Mouse (Mus musculus) skeletal muscle tissue, adult 2 months (tissue): ENCODE measurements around the gene Ipmk.

Experiments
- DNase-seq: peaks from one replicate; pipeline ENCODE4 v3.0.0-alpha.2; 2012; ENCODE audit warnings: low read depth, low spot score

Gene Ipmk

GRCm38 (mm10) chr10:71340195-71340594 lies 7.4 kb upstream of the Ipmk start:
- no peak for DNase-seq

GRCm38 (mm10) chr10:71341290-71341689 lies 6.3 kb upstream of the Ipmk start:
- no peak for DNase-seq

- no peak for DNase-seq
Observed at GRCm38 (mm10) chr10:71342030-71342805, 5.3 kb upstream of the Ipmk start.

GRCm38 (mm10) chr10:71343130-71343529 lies 4.4 kb upstream of the Ipmk start:
- no peak for DNase-seq

- no peak for DNase-seq
Observed at GRCm38 (mm10) chr10:71343567-71344265, 3.8 kb upstream of the Ipmk start.

- peak; percentile 97 for DNase-seq
Observed at GRCm38 (mm10) chr10:71344579-71345143, 2.9 kb upstream of the Ipmk start, which contains the start of gene Cisd1. Gene Cisd1 (minus strand): TSS chr10:71344954.

GRCm38 (mm10) chr10:71346106-71346505 lies 1.5 kb upstream of the Ipmk start:
- DNase-seq: no peak

GRCm38 (mm10) chr10:71346722-71347508 lies 648 bp upstream of the Ipmk start:
- DNase-seq: no peak

- DNase-seq: no peak
Observed at GRCm38 (mm10) chr10:71347964-71348636, 537 bp downstream of the Ipmk start.

GRCm38 (mm10) chr10:71348637-71349280 lies 1.2 kb downstream of the Ipmk start:
- no peak for DNase-seq

- no peak for DNase-seq
Observed at GRCm38 (mm10) chr10:71349290-71349689, 1.7 kb downstream of the Ipmk start.

- DNase-seq: no peak
Observed at GRCm38 (mm10) chr10:71351301-71351700, 3.7 kb downstream of the Ipmk start.

GRCm38 (mm10) chr10:71353850-71354249 lies 6.3 kb downstream of the Ipmk start:
- DNase-seq: no peak

- DNase-seq: no peak
Observed at GRCm38 (mm10) chr10:71354947-71355346, 7.4 kb downstream of the Ipmk start.

- no peak for DNase-seq
Observed at GRCm38 (mm10) chr10:71361044-71361443, 13.5 kb downstream of the Ipmk start.

- DNase-seq: no peak
Observed at GRCm38 (mm10) chr10:71361836-71362562, 14.4 kb downstream of the Ipmk start.

GRCm38 (mm10) chr10:71363440-71363839 lies 15.9 kb downstream of the Ipmk start:
- DNase-seq: no peak

GRCm38 (mm10) chr10:71363858-71364257 lies 16.3 kb downstream of the Ipmk start:
- no peak for DNase-seq

GRCm38 (mm10) chr10:71368128-71368940 lies 20.8 kb downstream of the Ipmk start:
- no peak for DNase-seq
